9 mouse cellular contexts compared by ENCODE assay signal in the genomic region with DNA sequence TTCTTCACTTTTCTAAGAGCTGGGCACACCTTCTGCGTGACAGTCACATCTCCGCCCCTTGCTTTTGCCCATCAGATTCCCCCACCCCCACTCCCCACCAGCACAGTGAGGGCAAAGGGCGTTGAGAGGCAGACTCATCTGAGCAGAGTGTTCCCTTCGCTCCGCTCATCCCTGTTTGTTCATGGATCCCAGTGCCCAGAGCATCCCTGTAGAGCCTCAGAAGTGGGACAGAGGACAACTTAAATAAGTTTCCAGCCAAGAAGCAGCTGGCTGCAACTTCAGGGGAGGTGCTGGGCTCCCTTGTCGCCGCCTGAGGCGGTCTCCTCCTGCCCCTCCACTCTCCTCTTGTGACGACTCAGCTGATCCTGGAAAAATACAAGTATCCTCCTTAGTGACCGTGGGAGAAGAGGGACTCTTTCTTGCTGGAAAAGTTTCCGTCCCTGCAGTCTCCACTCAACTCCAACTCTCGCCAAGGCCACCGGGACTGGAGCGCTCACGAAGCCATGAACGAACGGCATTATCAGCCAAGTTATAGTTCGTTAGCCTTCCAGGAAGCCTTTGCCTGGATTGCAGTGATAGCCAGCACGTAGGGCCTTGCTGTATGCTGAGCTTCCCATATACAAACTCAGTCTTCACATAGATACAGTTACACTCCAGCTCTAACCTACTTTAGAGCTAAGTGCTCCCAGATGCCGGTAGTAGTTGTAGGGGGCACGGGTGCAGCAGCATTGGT.
DNase-seq lines count a peak whose midpoint lies in the region; ATAC-seq lines count a peak whose summit lies in the region.
"Had no signal": no experiment of that assay in that cellular context is flagged by ENCODE, and none has a peak within 500 bp of the region (broad histone marks: within the 10 kb centered on the region; RNA-seq: fewer than 3 reads in every experiment).

No protein-coding gene starts in this region.

- 45% methylated on average over 21 of the region's 21 CpGs for WGBS in embryonic facial prominence, embryonic 11.5 days
- 63% methylated on average over 21 of the region's 21 CpGs for WGBS in heart, embryonic 14.5 days
- 29% methylated on average over 21 of the region's 21 CpGs for WGBS in liver, embryonic 12.5 days (ENCODE audit: insufficient replicate concordance)

- H3K4me1 ChIP-seq in embryonic facial prominence, embryonic 11.5 days (ENCODE audit: control insufficient read depth, insufficient read depth, low read length): peaks cover 11% of the 10 kb centered on the region
- peaks cover 16 to 32% of the 10 kb centered on the region in 2 experiments for H3K4me1 ChIP-seq in heart, embryonic 14.5 days (ENCODE audit: control insufficient read depth in 2 of 2, insufficient read depth in 2 of 2, low read length in 2 of 2)
- H3K4me1 ChIP-seq in liver, embryonic 12.5 days: peaks cover 73% of the 10 kb centered on the region

- no peak for ATAC-seq in embryonic facial prominence, embryonic 11.5 days (replicated peaks; ENCODE audit: insufficient number of reproducible peaks, low FRiP score, low TSS enrichment, low read depth)
- peak; percentile 54; the same call in 1 of the 2 replicates for ATAC-seq in heart, embryonic 14.5 days (ENCODE audit: insufficient number of reproducible peaks, insufficient read depth, low FRiP score, low read depth)
- ATAC-seq in liver, embryonic 12.5 days: peak; percentile 83
- ATAC-seq: intestine, postnatal 0 days had no signal

- H3K27ac ChIP-seq in embryonic facial prominence, embryonic 11.5 days (replicated peaks; ENCODE audit: low read depth, low read length): no peak overlapping the region; the same call in 1 of the 2 replicates
- no peak overlapping the region for H3K27ac ChIP-seq in heart, embryonic 14.5 days (replicated peaks in 1 of 2; ENCODE audit: control insufficient read depth in 1 of 2, insufficient read depth in 1 of 2, low read depth in 2 of 2, low read length in 2 of 2)
- peak overlapping the region; percentile 78 for H3K27ac ChIP-seq in liver, embryonic 12.5 days
- H3K27ac ChIP-seq: lung, embryonic 15.5 days had no signal

- H3K9ac ChIP-seq in embryonic facial prominence, embryonic 11.5 days (replicated peaks; ENCODE audit: low read length): no peak overlapping the region
- no peak overlapping the region for H3K9ac ChIP-seq in heart, embryonic 14.5 days (ENCODE audit: low read length)
- peak overlapping the region; percentile 64 for H3K9ac ChIP-seq in liver, embryonic 12.5 days
- H3K9ac ChIP-seq: lung, embryonic 15.5 days had no signal

- no peak overlapping the region for H3K4me2 ChIP-seq in embryonic facial prominence, embryonic 11.5 days (ENCODE audit: low read depth, low read length)
- no peak overlapping the region for H3K4me2 ChIP-seq in heart, embryonic 14.5 days (ENCODE audit: low read length)
- peak overlapping the region; percentile 68 for H3K4me2 ChIP-seq in liver, embryonic 12.5 days
- H3K4me2 ChIP-seq: lung, embryonic 15.5 days had no signal

- no peaks in the 10 kb centered on the region for H3K36me3 ChIP-seq in embryonic facial prominence, embryonic 11.5 days (replicated peaks; ENCODE audit: control insufficient read depth, insufficient read depth, low read depth, low read length)
- no peaks in the 10 kb centered on the region for H3K36me3 ChIP-seq in heart, embryonic 14.5 days (ENCODE audit: control insufficient read depth, insufficient read depth, low read length)
- H3K36me3 ChIP-seq in liver, embryonic 12.5 days: no peaks in the 10 kb centered on the region
- H3K36me3 ChIP-seq: lung, embryonic 15.5 days had no signal

- peak; percentile 62 for DNase-seq in kidney, adult 9 months
- DNase-seq in kidney, adult 18-20 months: no peak
- DNase-seq in embryonic facial prominence, embryonic 11.5 days (ENCODE audit: low spot score): peak; percentile 64
- DNase-seq in left cerebral cortex, adult 11 months (ENCODE audit: low spot score): no peak
- no peak for DNase-seq in urinary bladder, adult 2 months (ENCODE audit: low spot score)

- no peaks in the 10 kb centered on the region for H3K9me3 ChIP-seq in embryonic facial prominence, embryonic 11.5 days (replicated peaks; ENCODE audit: control insufficient read depth, low read length)
- H3K9me3 ChIP-seq in heart, embryonic 14.5 days (ENCODE audit: control insufficient read depth, low read length): no peaks in the 10 kb centered on the region
- no peaks in the 10 kb centered on the region for H3K9me3 ChIP-seq in liver, embryonic 12.5 days (replicated peaks)
- H3K9me3 ChIP-seq: lung, embryonic 15.5 days had no signal

- no peak overlapping the region for H3K4me3 ChIP-seq in embryonic facial prominence, embryonic 11.5 days (ENCODE audit: low read depth, low read length)
- H3K4me3 ChIP-seq in heart, embryonic 14.5 days (ENCODE audit: control insufficient read depth in 1 of 2, insufficient read depth in 1 of 2, low read depth in 1 of 2, low read length in 2 of 2): no peak overlapping the region
- H3K4me3 ChIP-seq in liver, embryonic 12.5 days: peak overlapping the region; percentile 34
- H3K4me3 ChIP-seq: lung, embryonic 15.5 days had no signal

- no peaks in the 10 kb centered on the region for H3K27me3 ChIP-seq in embryonic facial prominence, embryonic 11.5 days (ENCODE audit: control insufficient read depth, insufficient read depth, low read length)
- no peaks in the 10 kb centered on the region for H3K27me3 ChIP-seq in heart, embryonic 14.5 days (ENCODE audit: control insufficient read depth, insufficient read depth, low read length)
- peaks cover 15% of the 10 kb centered on the region; the same call in 1 of the 2 replicates for H3K27me3 ChIP-seq in liver, embryonic 12.5 days (replicated peaks)
- H3K27me3 ChIP-seq: lung, embryonic 15.5 days had no signal

Comparison
In these comparisons a context has a peak if more than half of its experiments do, and no peak if none do; other contexts are left out.
1. DNase-seq: peak in kidney, adult 9 months (single experiment) and embryonic facial prominence, embryonic 11.5 days (single experiment); none in kidney, adult 18-20 months (single experiment), left cerebral cortex, adult 11 months (single experiment) and urinary bladder, adult 2 months (single experiment).